Mouse (Mus musculus) cortical plate, adult 2 months (tissue): ENCODE measurements around the gene Parvb. TPM values are rescaled to one million over a fixed set of nuclear protein-coding genes. Genes with fewer than 3 reads are reported as not detected.

Experiments used
- H3K27ac ChIP-seq: fragments of 200-500 bp; 2 replicates; pipeline ENCODE4 v1.5.1; 2012; ENCODE audit warnings: low read length, control low read depth, inconsistent platforms; ENCODE audit not compliant: insufficient read depth
- H3K4me1 ChIP-seq: fragments of 200-500 bp; 2 replicates; pipeline ENCODE4 v1.6.1; 2011; ENCODE audit warnings: low read length; ENCODE audit not compliant: control insufficient read depth, insufficient read depth
- H3K4me3 ChIP-seq: fragments of 200-500 bp; 2 replicates; pipeline ENCODE4 v1.5.1; 2011; ENCODE audit warnings: mild to moderate bottlenecking, low read length, control low read depth; ENCODE audit not compliant: insufficient read depth
- CTCF ChIP-seq: fragments of 200-500 bp; IDR thresholded peaks from 2 replicates; pipeline ENCODE4 v1.5.1; 2011; ENCODE audit warnings: mild to moderate bottlenecking, control low read depth, low read length; ENCODE audit not compliant: insufficient read depth; ENCODE audit errors: extremely low read depth
- POLR2A ChIP-seq: fragments of 200-500 bp; IDR thresholded peaks from 2 replicates; pipeline ENCODE4 v1.6.1; 2011; ENCODE audit warnings: mild to moderate bottlenecking, low read length, control low read depth; ENCODE audit not compliant: insufficient read depth; ENCODE audit errors: extremely low read depth
- polyA plus RNA-seq: library from polyadenylated mRNA; depleted of rRNA; stranded (reverse); fragments of >200 nt; gene quantifications from 2 replicates; pipeline ENCODE4 v1.2.3, GENCODE M21; 2012

Gene Parvb
- polyA plus RNA-seq, 1 experiment, result 13.8 TPM

DNA sequence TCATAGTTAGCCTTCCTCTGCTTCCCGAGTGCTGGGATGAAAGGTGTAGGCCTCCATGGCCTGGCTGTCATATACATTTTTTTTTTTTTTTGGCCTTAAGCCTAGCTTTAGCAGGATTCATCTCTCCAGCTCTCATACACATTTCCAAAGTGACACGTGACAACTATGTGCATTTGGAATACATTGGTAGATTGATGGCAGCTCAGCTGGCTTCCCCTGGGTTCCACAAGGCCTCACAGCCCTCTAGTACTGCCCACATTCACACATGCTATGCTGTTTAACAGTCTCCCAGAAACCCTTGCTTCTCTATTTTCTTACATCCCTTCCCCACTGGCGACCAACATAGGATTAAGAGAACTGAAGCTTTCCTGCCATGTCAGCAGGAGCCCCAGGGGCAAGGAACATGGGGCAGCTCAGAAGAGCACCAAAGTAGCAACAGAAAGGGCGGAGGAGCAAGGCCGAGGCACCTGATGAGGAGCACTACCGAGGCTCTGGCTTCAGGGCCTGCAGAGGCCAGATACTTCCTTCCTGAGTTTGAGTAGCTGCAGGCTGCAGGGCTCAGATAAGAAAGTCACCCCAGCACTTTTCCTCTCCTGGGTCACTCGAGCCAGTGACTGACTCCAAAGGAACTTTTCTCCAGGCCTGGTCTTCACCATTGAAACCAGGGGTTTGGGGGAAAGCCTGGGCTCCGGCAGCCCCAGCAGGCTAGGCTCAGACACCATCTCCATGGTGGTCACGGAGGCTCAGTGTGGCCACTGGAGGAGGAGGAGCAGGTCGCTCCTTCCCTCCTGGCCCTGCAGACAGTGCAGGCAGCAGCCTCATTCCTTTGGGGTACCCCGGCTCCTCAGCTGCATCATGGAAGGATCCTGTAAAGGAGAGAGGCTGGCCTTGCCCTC is 22.1 kb upstream of the Parvb start:
- no peak for TF ChIP-seq CTCF
- no peak for TF ChIP-seq POLR2A
- H3K4me3 ChIP-seq, result no peak overlapping the region
- no peak overlapping the region for H3K27ac ChIP-seq
- H3K4me1 ChIP-seq, result no peaks in the 10 kb centered on the region

DNA sequence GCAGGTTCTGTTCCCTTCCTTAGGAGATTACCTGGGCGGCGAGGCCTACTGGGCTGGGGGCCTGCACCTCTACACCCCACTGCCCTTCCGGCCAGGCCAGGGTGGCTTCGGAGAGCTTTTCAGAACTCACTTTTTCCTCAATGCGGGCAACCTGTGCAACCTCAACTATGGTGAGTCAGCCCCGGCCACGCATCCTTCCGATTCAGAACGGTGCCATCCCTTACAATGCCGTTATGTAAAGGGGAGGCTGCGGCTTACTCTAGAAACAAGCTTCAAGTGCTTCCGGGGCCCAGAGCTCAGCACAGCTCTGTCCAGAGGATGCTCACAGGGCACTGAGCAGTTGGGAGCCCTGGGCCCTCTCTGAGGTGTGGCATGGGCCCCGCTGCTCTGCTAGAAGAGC is 21.4 kb upstream of the Parvb start:
- TF ChIP-seq CTCF, result no peak
- TF ChIP-seq POLR2A, result no peak
- H3K4me1 ChIP-seq, result no peaks in the 10 kb centered on the region
- no peak overlapping the region for H3K4me3 ChIP-seq
- no peak overlapping the region for H3K27ac ChIP-seq

DNA sequence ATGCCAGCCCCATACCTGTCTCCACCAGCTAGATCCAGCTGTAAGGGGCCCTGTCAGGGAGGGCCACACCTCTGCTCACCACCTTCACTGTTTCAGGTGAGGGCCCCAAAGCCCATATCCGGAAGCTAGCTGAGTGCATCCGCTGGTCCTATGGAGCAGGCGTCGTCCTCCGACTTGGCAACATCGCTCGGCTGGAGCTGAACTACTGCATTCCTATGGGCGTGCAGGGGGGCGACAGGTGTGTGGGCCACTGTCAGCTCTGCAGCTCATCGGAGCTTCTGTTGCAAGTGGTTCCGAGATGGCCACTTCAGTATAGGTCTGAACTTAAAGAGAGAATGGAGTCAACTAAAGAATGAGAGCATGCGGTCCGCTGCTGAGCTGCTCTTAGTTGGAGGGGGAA is 20.9 kb upstream of the Parvb start:
- TF ChIP-seq POLR2A, result no peak
- H3K4me3 ChIP-seq, result no peak overlapping the region
- no peaks in the 10 kb centered on the region for H3K4me1 ChIP-seq
- no peak overlapping the region for H3K27ac ChIP-seq

DNA sequence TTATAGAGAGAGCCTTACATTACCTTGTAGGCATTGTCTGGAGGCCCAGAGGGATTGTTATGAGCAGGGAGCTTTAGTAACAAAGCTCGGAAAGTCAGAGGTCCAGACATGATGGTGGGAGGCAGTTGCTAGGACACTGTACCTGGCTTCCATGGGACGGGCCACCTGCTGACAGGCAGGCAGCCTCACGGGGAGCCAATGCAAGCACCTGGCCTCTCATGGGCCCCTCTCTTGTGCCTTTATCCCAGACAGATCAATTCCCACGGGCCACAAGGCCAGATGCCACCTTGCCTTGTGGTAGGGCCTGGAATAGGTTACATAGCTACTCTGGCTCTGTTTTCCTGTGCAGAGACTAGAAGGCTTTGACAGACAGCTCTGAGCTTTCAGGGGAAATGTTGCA is 20.3 kb upstream of the Parvb start:
- H3K27ac ChIP-seq, result no peak overlapping the region
- TF ChIP-seq CTCF, result no peak
- no peak for TF ChIP-seq POLR2A
- no peaks in the 10 kb centered on the region for H3K4me1 ChIP-seq
- no peak overlapping the region for H3K4me3 ChIP-seq

DNA sequence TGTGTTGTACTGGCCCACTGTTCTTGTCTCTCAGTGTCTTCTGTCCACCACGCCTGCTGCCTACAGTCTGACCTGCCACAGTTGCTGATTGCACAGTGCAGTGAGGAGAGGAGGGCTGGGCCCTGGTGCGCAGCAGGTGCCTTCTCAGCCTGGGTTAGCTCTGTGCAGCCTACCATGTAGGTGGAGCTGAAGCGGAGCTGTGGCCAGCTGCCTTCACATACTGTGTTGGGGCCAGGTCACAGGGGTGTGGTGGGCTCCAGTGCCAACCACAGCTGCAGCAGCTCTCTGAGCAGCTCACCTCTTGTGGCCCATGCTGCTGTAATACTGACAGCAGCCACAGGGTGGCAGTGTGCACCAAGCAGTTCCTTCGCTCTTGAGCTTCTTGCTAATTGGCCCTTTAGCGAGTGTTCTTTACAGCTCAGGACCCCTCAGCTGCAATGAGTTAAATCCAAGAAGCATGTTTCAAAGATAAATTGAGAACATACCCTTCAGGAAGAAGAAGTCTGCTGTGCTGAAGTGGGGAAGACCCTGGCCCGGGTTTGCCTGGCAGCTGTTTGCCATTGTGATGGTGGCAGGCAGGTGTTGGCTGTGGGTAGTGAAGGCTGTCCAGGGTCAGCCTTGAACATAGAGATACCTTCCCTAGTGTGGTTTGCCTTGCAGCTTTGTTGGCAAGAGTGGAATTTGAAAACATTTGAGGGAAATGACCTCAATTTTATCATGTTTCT is 19.6 kb upstream of the Parvb start:
- Histone ChIP-seq H3K4me1 (no peaks in the 10 kb centered on the region), H3K27ac (no peak overlapping the region), H3K4me3 (no peak overlapping the region)
- TF ChIP-seq CTCF (peak; percentile 99), POLR2A (no peak)

DNA sequence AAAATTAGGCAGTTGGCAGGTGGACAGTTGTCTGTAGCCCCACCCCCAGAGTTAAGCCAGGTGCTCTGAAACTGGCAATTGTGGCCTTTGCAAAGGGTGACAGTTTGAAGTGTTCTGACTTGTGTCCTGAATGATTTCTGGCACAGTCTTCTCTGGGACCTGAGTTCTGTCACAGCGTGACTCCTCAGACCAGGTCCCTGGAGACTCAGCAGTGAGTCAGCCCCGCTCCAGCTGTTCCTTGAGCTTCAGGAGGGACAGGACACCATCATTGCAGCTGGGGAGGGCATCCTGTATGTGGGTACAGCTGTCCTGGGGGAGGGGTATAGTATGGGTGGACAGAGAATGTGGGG is 19.1 kb upstream of the Parvb start:
- Histone ChIP-seq H3K4me1 (no peaks in the 10 kb centered on the region), H3K4me3 (no peak overlapping the region), H3K27ac (no peak overlapping the region)
- TF ChIP-seq POLR2A (no peak), CTCF (no peak)

DNA sequence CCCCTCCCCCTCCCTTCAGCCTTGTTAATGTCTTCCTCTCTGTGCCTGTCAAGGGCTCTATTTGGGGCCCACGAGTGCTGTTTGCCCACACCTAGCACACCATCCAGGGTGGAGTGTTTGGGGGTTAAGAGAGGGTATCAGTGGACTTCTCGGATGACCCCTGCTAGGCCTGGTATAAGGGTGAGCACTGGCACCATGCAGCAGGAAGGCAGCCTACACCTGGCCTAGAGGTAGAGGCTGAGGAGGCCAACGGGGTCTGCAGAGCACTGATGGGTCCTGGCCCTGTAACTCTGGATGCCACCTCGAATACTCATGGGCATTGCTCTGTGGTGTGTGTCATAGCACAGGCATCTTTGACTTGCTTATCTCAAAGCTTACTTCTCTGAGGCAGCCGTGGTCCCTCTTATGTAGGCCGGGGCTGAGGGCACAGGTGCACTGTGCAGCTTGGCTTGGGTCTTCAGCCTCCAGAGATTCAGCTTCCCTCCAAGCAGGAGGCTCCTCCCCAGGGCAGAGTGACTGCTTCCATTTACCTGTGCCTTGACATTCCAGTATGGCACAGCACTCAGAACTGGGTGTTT is 18.6 kb upstream of the Parvb start:
- Histone ChIP-seq H3K4me1 (no peaks in the 10 kb centered on the region), H3K4me3 (no peak overlapping the region), H3K27ac (no peak overlapping the region)
- TF ChIP-seq POLR2A, result no peak
- no peak for TF ChIP-seq CTCF

DNA sequence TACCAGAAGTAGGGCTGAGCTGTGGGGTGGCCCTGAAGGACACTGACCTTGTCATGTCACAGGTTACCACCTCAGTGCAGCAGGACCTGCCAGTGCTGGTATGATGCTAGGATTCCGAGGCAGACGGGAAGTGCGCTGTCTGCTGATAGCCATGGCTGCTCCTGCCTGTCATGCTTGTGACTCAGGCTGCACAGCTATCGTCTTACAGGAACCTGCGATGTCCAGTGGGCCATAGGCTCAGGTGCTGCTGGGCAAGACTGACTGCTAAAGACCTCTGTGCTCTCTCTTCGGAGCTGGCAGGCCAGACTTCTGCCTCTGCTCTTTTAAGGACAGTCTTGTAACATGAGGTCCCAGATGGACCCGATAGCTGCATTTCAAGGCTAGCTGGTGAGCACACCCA is 17.4 kb upstream of the Parvb start:
- Histone ChIP-seq H3K4me3 (no peak overlapping the region), H3K27ac (no peak overlapping the region), H3K4me1 (no peaks in the 10 kb centered on the region)
- TF ChIP-seq POLR2A, result no peak
- no peak for TF ChIP-seq CTCF

DNA sequence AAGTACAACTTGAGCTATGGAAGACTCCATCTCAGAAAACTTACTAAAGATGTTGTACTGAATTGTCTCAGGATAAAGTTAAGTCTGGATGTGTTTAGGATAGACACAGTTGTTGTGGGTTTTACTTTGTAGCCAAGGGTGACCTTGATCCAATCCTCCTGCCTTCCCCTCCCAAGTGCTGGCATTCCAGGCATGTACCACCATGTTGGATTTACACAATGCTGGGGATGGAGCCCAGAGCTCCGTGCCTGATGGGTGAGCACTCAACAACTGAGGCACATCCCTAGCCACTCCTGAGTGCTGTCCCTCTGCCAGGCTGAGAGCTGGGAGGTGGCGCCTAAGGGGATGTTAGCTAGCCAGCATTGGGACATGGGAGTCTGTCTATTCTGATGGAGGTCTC is 16.6 kb upstream of the Parvb start:
- Histone ChIP-seq H3K4me3 (no peak overlapping the region), H3K4me1 (no peaks in the 10 kb centered on the region), H3K27ac (no peak overlapping the region)
- TF ChIP-seq CTCF (no peak), POLR2A (no peak)

DNA sequence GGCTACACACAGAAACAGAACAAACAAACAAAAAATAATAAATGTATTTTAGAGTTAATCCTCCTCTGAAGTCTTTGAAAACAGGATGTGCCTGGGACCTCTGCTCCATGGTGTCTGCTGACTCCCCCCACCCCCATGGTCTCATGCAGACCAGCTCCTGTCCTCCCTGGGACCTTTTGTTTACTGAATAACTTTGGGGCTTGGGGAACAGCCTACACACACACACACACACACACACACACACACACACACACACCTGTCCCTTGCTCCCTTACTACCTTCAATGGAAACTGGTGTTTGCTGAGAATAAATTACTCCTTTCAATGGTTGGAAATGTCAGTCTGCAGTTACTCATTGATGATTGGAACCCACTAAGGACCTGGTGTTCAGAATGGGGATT is 15.8 kb upstream of the Parvb start:
- Histone ChIP-seq H3K4me3 (no peak overlapping the region), H3K4me1 (no peaks in the 10 kb centered on the region), H3K27ac (no peak overlapping the region)
- no peak for TF ChIP-seq POLR2A
- no peak for TF ChIP-seq CTCF
